Mouse (Mus musculus) C2C12 (cell line): Measurements from ENCODE around the gene Myh7. TPM values are rescaled to one million over a fixed set of nuclear protein-coding genes. Genes with fewer than 3 reads are reported as not detected.

Source experiments
- H3K27me3 ChIP-seq: one replicate; pipeline ENCODE4 v1.6.1; 2011; ENCODE audit not compliant: control insufficient read depth, insufficient read depth, insufficient read length
- H3K36me3 ChIP-seq: one replicate; pipeline ENCODE4 v1.6.1; 2011; ENCODE audit not compliant: control insufficient read depth, insufficient read depth
- H3K4me3 ChIP-seq: one replicate; pipeline ENCODE4 v1.5.1; 2011; ENCODE audit warnings: mild to moderate bottlenecking, control low read depth; ENCODE audit not compliant: poor library complexity, insufficient read depth, severe bottlenecking
- H3K79me2 ChIP-seq: one replicate; pipeline ENCODE4 v1.6.1; 2011; ENCODE audit not compliant: control insufficient read depth, insufficient read depth
- H3K79me3 ChIP-seq: one replicate; pipeline ENCODE4 v1.6.1; 2011; ENCODE audit warnings: low read depth, control low read depth
- H3ac ChIP-seq: one replicate; pipeline ENCODE3; 2011; ENCODE audit warnings: low read depth; ENCODE audit not compliant: control insufficient read depth, insufficient read length
- CEBPB ChIP-seq: IDR thresholded peaks from one replicate; pipeline ENCODE4 v1.6.1; 2011; ENCODE audit warnings: low read depth, mild to moderate bottlenecking, control low read depth, moderate library complexity
- CTCF ChIP-seq: IDR thresholded peaks from one replicate; pipeline ENCODE4 v1.5.1; 2011; ENCODE audit not compliant: control insufficient read depth, insufficient read depth, insufficient read length
- FOSL1 ChIP-seq: IDR thresholded peaks from one replicate; pipeline ENCODE4 v1.8.0; 2011; ENCODE audit warnings: mild to moderate bottlenecking, low read length; ENCODE audit not compliant: poor library complexity, insufficient read depth, severe bottlenecking
- MAX ChIP-seq: IDR thresholded peaks from one replicate; pipeline ENCODE4 v1.6.1; 2011; ENCODE audit warnings: mild to moderate bottlenecking, control low read depth
- MYOD1 ChIP-seq: IDR thresholded peaks from one replicate; pipeline ENCODE4 v1.6.1; 2011; ENCODE audit warnings: low read depth; ENCODE audit not compliant: control insufficient read depth, insufficient read length
- MYOG ChIP-seq: IDR thresholded peaks from one replicate; pipeline ENCODE4 v1.6.1; 2011; ENCODE audit not compliant: control insufficient read depth, insufficient read length; ENCODE audit errors: extremely low read depth
- USF1 ChIP-seq: IDR thresholded peaks from one replicate; pipeline ENCODE4 v1.6.1; 2011; ENCODE audit warnings: low read depth, mild to moderate bottlenecking, control low read depth, moderate library complexity
- polyA plus RNA-seq: library from polyadenylated mRNA; unstranded; fragments of >200 nt; fragmentation: generic; extraction: Trizol; gene quantifications from one replicate; pipeline ENCODE4 v1.2.1, GENCODE M21; 2012; ENCODE audit warnings: missing spikeins

The Myh7 gene
- polyA plus RNA-seq, 1 experiment = 0.11 TPM

DNA sequence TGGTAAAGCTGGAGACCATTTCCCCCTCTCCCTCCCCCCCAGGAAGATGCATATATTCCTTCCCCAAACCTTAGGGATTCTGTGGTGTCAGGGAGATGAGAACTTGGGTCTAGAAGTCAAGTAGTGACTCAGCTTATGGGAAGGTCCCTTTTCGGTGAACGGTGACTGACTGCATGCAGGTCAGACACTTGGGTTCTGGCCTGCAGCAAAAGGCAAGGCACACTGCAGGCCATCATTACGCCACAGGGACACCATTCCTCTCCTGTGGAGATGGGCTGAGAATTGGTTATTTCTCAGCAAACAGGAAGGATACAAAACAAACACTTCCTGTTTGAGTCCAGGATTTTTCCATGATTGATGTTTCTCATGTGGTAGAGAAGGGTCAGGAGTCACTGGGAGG lies 35.2 kb downstream of the Myh7 start:
- TF ChIP-seq USF1 (no peak), FOSL1 (no peak), CTCF (no peak), CEBPB (no peak), MYOD1 (no peak), MAX (no peak), MYOG (no peak)
- H3K79me2 ChIP-seq = no peaks in the 10 kb centered on the region

DNA sequence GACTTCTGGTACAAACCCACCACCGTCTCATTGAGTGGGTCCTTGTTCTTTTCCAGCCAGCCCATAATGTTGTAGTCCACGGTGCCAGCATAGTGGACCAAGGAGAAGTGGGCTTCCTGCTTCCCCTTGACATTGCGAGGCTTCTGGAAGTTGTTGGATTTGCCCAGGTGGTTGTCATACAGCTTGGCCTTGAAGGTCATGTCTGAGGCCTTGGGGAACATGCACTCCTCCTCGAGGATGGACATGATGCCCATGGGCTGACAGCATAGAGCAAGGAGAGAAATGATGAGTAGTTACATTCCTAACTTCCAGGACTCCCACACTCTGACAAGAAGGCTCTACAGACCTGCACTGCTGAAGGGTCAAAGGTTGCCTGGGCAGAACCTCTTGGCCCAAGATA lies 35.9 kb downstream of the Myh7 start:
- H3K79me3 ChIP-seq = no peaks in the 10 kb centered on the region
- no peaks in the 10 kb centered on the region for H3K36me3 ChIP-seq
- TF ChIP-seq FOSL1 = no peak
- no peak for TF ChIP-seq USF1
- no peak for TF ChIP-seq CEBPB
- TF ChIP-seq MYOG = no peak
- no peak for TF ChIP-seq MAX
- no peak for TF ChIP-seq MYOD1
- TF ChIP-seq CTCF = no peak
- H3ac ChIP-seq = no peak overlapping the region
- peaks cover 46% of the 10 kb centered on the region for H3K27me3 ChIP-seq
- H3K4me3 ChIP-seq = no peak overlapping the region
- no peaks in the 10 kb centered on the region for H3K79me2 ChIP-seq

More for the DNA sequence above, 35.2 kb downstream of the Myh7 start:
- Histone ChIP-seq H3K27me3 (peaks cover 49% of the 10 kb centered on the region), H3K4me3 (no peak overlapping the region), H3K79me3 (no peaks in the 10 kb centered on the region), H3K36me3 (no peaks in the 10 kb centered on the region), H3ac (no peak overlapping the region)

- no peaks in the 10 kb centered on the region for H3K79me3 ChIP-seq
- TF ChIP-seq FOSL1 (no peak), CTCF (no peak), MYOG (no peak), USF1 (no peak), MYOD1 (no peak), CEBPB (no peak), MAX (no peak)
- no peak overlapping the region for H3ac ChIP-seq
- H3K4me3 ChIP-seq = no peak overlapping the region
- H3K79me2 ChIP-seq = no peaks in the 10 kb centered on the region
- peaks cover 43% of the 10 kb centered on the region for H3K27me3 ChIP-seq
- no peaks in the 10 kb centered on the region for H3K36me3 ChIP-seq
Observed at GRCm38 (mm10) chr14:54956533-54956932, 37.9 kb downstream of the Myh7 start.

DNA sequence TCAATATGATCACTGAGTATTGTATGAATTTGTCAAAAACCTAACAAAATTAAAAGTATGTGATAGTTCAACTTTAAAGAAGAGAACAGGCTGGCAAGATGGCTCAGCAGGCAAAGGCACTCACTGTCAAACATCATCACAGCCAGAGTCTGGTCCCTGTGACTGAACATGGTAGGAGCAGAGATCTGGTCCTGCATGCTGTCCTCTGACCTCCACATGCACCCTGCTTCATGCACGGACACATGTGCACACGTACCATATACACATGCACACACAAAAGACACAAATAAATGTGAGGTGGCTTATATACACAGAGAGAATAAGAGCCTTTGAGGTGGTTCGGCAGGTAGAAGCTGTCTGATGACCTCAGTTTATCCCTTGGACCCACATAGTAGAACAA lies 38.9 kb downstream of the Myh7 start:
- Histone ChIP-seq H3K79me3 (no peaks in the 10 kb centered on the region), H3K36me3 (no peaks in the 10 kb centered on the region), H3K4me3 (no peak overlapping the region), H3K79me2 (no peaks in the 10 kb centered on the region), H3ac (no peak overlapping the region), H3K27me3 (peaks cover 41% of the 10 kb centered on the region)
- TF ChIP-seq MYOD1 (no peak), CEBPB (no peak), MAX (no peak), USF1 (no peak), MYOG (no peak), CTCF (no peak), FOSL1 (no peak)

- TF ChIP-seq MYOG (no peak), CEBPB (no peak), MYOD1 (no peak), FOSL1 (no peak), USF1 (no peak), MAX (no peak), CTCF (no peak)
- Histone ChIP-seq H3ac (no peak overlapping the region), H3K4me3 (no peak overlapping the region), H3K36me3 (no peaks in the 10 kb centered on the region), H3K27me3 (peaks cover 40% of the 10 kb centered on the region), H3K79me3 (no peaks in the 10 kb centered on the region), H3K79me2 (no peaks in the 10 kb centered on the region)
Observed at GRCm38 (mm10) chr14:54954474-54954873, 40.0 kb downstream of the Myh7 start.

- no peaks in the 10 kb centered on the region for H3K79me3 ChIP-seq
- TF ChIP-seq CEBPB = no peak
- no peak for TF ChIP-seq USF1
- TF ChIP-seq CTCF = no peak
- no peak for TF ChIP-seq MYOG
- no peak for TF ChIP-seq MYOD1
- no peak for TF ChIP-seq MAX
- TF ChIP-seq FOSL1 = no peak
- H3ac ChIP-seq = no peak overlapping the region
Observed at GRCm38 (mm10) chr14:54953664-54954206, 40.7 kb downstream of the Myh7 start.

More at GRCm38 (mm10) chr14:54953664-54954206, 40.7 kb downstream of the Myh7 start:
- no peaks in the 10 kb centered on the region for H3K36me3 ChIP-seq
- H3K27me3 ChIP-seq = peaks cover 43% of the 10 kb centered on the region
- no peak overlapping the region for H3K4me3 ChIP-seq
- no peaks in the 10 kb centered on the region for H3K79me2 ChIP-seq
